Mouse (Mus musculus) liver, adult 2 months (tissue): ENCODE results near the gene 4930539E08Rik. TPM values are rescaled to one million over a fixed set of nuclear protein-coding genes. Genes with fewer than 3 reads are reported as not detected.

Source experiments
- DNase-seq: peaks from one replicate; pipeline ENCODE4 v3.0.0-alpha.2; 2011; ENCODE audit warnings: low read depth, low spot score; ENCODE audit errors: extremely low read depth
- H3K27ac ChIP-seq: fragments of 200-500 bp; replicated peaks from 2 replicates; pipeline ENCODE4 v1.5.1; 2012; ENCODE audit warnings: low read depth, mild to moderate bottlenecking, control low read depth, inconsistent platforms, low read length; ENCODE audit not compliant: insufficient read depth
- H3K27me3 ChIP-seq: fragments of 200-500 bp; 2 replicates; pipeline ENCODE4 v1.6.1; 2012; ENCODE audit warnings: mild to moderate bottlenecking, moderate library complexity, low read length, inconsistent platforms; ENCODE audit not compliant: control insufficient read depth, insufficient read depth
- H3K36me3 ChIP-seq: fragments of 200-500 bp; 2 replicates; pipeline ENCODE4 v1.6.1; 2012; ENCODE audit warnings: low read length, inconsistent platforms; ENCODE audit not compliant: control insufficient read depth, insufficient read depth
- H3K4me1 ChIP-seq: fragments of 200-500 bp; 2 replicates; pipeline ENCODE4 v1.6.1; 2011; ENCODE audit warnings: low read length; ENCODE audit not compliant: control insufficient read depth, insufficient read depth
- H3K4me3 ChIP-seq: fragments of 200-500 bp; 2 replicates; pipeline ENCODE4 v1.5.1; 2011; ENCODE audit warnings: low read depth, mild to moderate bottlenecking, control low read depth, low read length, moderate library complexity; ENCODE audit not compliant: insufficient read depth
- H3K79me2 ChIP-seq: fragments of 200-500 bp; 2 replicates; pipeline ENCODE4 v1.6.1; 2012; ENCODE audit warnings: inconsistent platforms, mild to moderate bottlenecking, low read length, moderate library complexity; ENCODE audit not compliant: control insufficient read depth, insufficient read depth
- H3K9ac ChIP-seq: fragments of 200-500 bp; 2 replicates; pipeline ENCODE4 v1.6.1; 2012; ENCODE audit warnings: low read depth, mild to moderate bottlenecking, control low read depth, inconsistent platforms, low read length
- CTCF ChIP-seq: fragments of 200-500 bp; IDR thresholded peaks from 2 replicates; pipeline ENCODE4 v1.5.1; 2011; ENCODE audit warnings: low read depth, low read length, control low read depth
- POLR2A ChIP-seq: fragments of 200-500 bp; IDR thresholded peaks from 2 replicates; pipeline ENCODE4 v1.6.1; 2011; ENCODE audit warnings: low read length, control low read depth; ENCODE audit not compliant: insufficient read depth; ENCODE audit errors: extremely low read depth
- WGBS: fragments of 180-500 bp; shearing (Covaris S2); methylation state at CpG from one replicate; pipeline ENCODE4 v1.1.7; 2018; 5-methylcytosine and 5-hydroxymethylcytosine counted together
- polyA plus RNA-seq: library from polyadenylated mRNA; depleted of rRNA; stranded (reverse); fragments of >200 nt; gene quantifications from 2 replicates; pipeline ENCODE4 v1.2.3, GENCODE M21; 2012
- total RNA-seq: library from RNA; depleted of rRNA; stranded (reverse); fragments of >200 nt; gene quantifications from 2 replicates; pipeline ENCODE4 v1.2.3, GENCODE M21; 2014

The 4930539E08Rik gene
- total and polyA plus RNA-seq, 2 experiments: 0.09 to 0.10 TPM

GRCm38 (mm10) chr17:28875316-28875715 is 39.8 kb downstream of the 4930539E08Rik start:
- no peak overlapping the region for H3K9ac ChIP-seq
- no peak for TF ChIP-seq CTCF
- no peak for TF ChIP-seq POLR2A
- H3K4me1 ChIP-seq: peaks cover 10% of the 10 kb centered on the region
- DNase-seq: peak; percentile 81
- H3K36me3 ChIP-seq: no peaks in the 10 kb centered on the region
- 29% methylated on average over 8 of the region's 8 CpGs for WGBS
- H3K4me3 ChIP-seq: no peak overlapping the region
- no peaks in the 10 kb centered on the region for H3K79me2 ChIP-seq
- H3K27ac ChIP-seq: no peak overlapping the region
- H3K27me3 ChIP-seq: no peaks in the 10 kb centered on the region

- Histone ChIP-seq H3K79me2 (no peaks in the 10 kb centered on the region), H3K4me3 (no peak overlapping the region), H3K4me1 (peaks cover 10% of the 10 kb centered on the region), H3K27ac (no peak overlapping the region), H3K27me3 (no peaks in the 10 kb centered on the region), H3K9ac (no peak overlapping the region), H3K36me3 (no peaks in the 10 kb centered on the region)
- 22% methylated on average over 7 of the region's 7 CpGs for WGBS
- TF ChIP-seq POLR2A (no peak), CTCF (no peak)
- DNase-seq: peak; percentile 51
Observed at GRCm38 (mm10) chr17:28874825-28875224, 40.3 kb downstream of the 4930539E08Rik start.

GRCm38 (mm10) chr17:28874216-28874615 is 40.9 kb downstream of the 4930539E08Rik start:
- H3K27me3 ChIP-seq: no peaks in the 10 kb centered on the region
- no peaks in the 10 kb centered on the region for H3K79me2 ChIP-seq
- no peak overlapping the region for H3K4me3 ChIP-seq
- TF ChIP-seq CTCF (no peak), POLR2A (no peak)
- peaks cover 10% of the 10 kb centered on the region for H3K4me1 ChIP-seq
- WGBS: 90% methylated on average over 4 of the region's 4 CpGs
- DNase-seq: no peak
- H3K9ac ChIP-seq: no peak overlapping the region
- H3K36me3 ChIP-seq: no peaks in the 10 kb centered on the region
- H3K27ac ChIP-seq: no peak overlapping the region

- peaks cover 10% of the 10 kb centered on the region for H3K4me1 ChIP-seq
- H3K36me3 ChIP-seq: no peaks in the 10 kb centered on the region
- TF ChIP-seq CTCF (no peak), POLR2A (no peak)
- no peak overlapping the region for H3K9ac ChIP-seq
- WGBS: 78% methylated on average over 7 of the region's 7 CpGs
- H3K27me3 ChIP-seq: no peaks in the 10 kb centered on the region
- H3K79me2 ChIP-seq: no peaks in the 10 kb centered on the region
- DNase-seq: no peak
- no peak overlapping the region for H3K27ac ChIP-seq
- H3K4me3 ChIP-seq: no peak overlapping the region
Observed at GRCm38 (mm10) chr17:28872322-28872721, 42.8 kb downstream of the 4930539E08Rik start.

- no peak overlapping the region for H3K4me3 ChIP-seq
- TF ChIP-seq POLR2A (no peak), CTCF (no peak)
- DNase-seq: peak; percentile 74
- H3K36me3 ChIP-seq: no peaks in the 10 kb centered on the region
- peaks cover 10% of the 10 kb centered on the region for H3K4me1 ChIP-seq
- no peak overlapping the region for H3K27ac ChIP-seq
- no peaks in the 10 kb centered on the region for H3K27me3 ChIP-seq
- no peaks in the 10 kb centered on the region for H3K79me2 ChIP-seq
- H3K9ac ChIP-seq: no peak overlapping the region
- WGBS: 24% methylated on average over 11 of the region's 11 CpGs
Observed at GRCm38 (mm10) chr17:28871831-28872230, 43.3 kb downstream of the 4930539E08Rik start.

- Histone ChIP-seq H3K9ac (no peak overlapping the region), H3K4me1 (peaks cover 10% of the 10 kb centered on the region), H3K36me3 (no peaks in the 10 kb centered on the region), H3K4me3 (no peak overlapping the region), H3K79me2 (no peaks in the 10 kb centered on the region), H3K27me3 (no peaks in the 10 kb centered on the region), H3K27ac (no peak overlapping the region)
- WGBS: 82% methylated on average over 5 of the region's 5 CpGs
- TF ChIP-seq POLR2A (no peak), CTCF (no peak)
- no peak for DNase-seq
Observed at GRCm38 (mm10) chr17:28870435-28870834, 44.7 kb downstream of the 4930539E08Rik start.
